Mouse (Mus musculus) stomach, postnatal 0 days (tissue): ENCODE results near the gene Gm9758. TPM values are rescaled to one million over a fixed set of nuclear protein-coding genes. Genes with fewer than 3 reads are reported as not detected.
A peak's percentile ranks its signal among the peaks of the same experiment; 100 is the strongest.
"Not testable (repeated sequence)": the region's sequence is repeated elsewhere in the genome, so short reads cannot be mapped to it uniquely, and the experiment has no call there.

Experiments used
- ATAC-seq: fragments of 200-750 bp; cut with Nextera tagmentation; 2 replicates; pipeline ENCODE4 v1.8.0; 2017; ENCODE audit not compliant: low FRiP score, low TSS enrichment
- DNase-seq: peaks from one replicate; pipeline ENCODE4 v3.0.0-alpha.2; 2016; ENCODE audit warnings: low spot score
- H3K27ac ChIP-seq: fragments of 300-500 bp; sonication (generic); replicated peaks from 2 replicates; pipeline ENCODE4 v1.5.1; 2014; ENCODE audit warnings: mild to moderate bottlenecking, control low read depth
- H3K27me3 ChIP-seq: fragments of 300-500 bp; sonication (generic); 2 replicates; pipeline ENCODE4 v1.6.1; 2014; ENCODE audit warnings: low read length; ENCODE audit not compliant: control insufficient read depth, insufficient read depth
- H3K36me3 ChIP-seq: fragments of 300-500 bp; sonication (generic); 2 replicates; pipeline ENCODE4 v1.6.1; 2014; ENCODE audit warnings: low read length, mixed read lengths; ENCODE audit not compliant: control insufficient read depth, insufficient read depth
- H3K4me1 ChIP-seq: fragments of 300-500 bp; sonication (generic); replicated peaks from 2 replicates; pipeline ENCODE4 v1.6.1; 2014; ENCODE audit warnings: antibody characterized with exemption; ENCODE audit not compliant: control insufficient read depth, insufficient read depth
- H3K4me2 ChIP-seq: fragments of 300-500 bp; sonication (generic); replicated peaks from 2 replicates; pipeline ENCODE4 v1.6.1; 2014; ENCODE audit warnings: low read depth, mild to moderate bottlenecking, control low read depth, moderate library complexity
- H3K4me3 ChIP-seq: fragments of 300-500 bp; sonication (generic); 2 replicates; pipeline ENCODE4 v1.5.1; 2014; ENCODE audit warnings: low read depth, low read length, control low read depth
- H3K9ac ChIP-seq: fragments of 300-500 bp; sonication (generic); 2 replicates; pipeline ENCODE4 v1.6.1; 2014; ENCODE audit warnings: mild to moderate bottlenecking, low read length, control low read depth, mixed read lengths
- H3K9me3 ChIP-seq: fragments of 300-500 bp; sonication (generic); 2 replicates; pipeline ENCODE4 v1.6.1; 2016; ENCODE audit warnings: low read length; ENCODE audit not compliant: control insufficient read depth
- CTCF ChIP-seq: IDR thresholded peaks from 2 replicates; pipeline ENCODE4 v1.5.1; 2016; ENCODE audit warnings: antibody characterized with exemption, low read depth, mild to moderate bottlenecking, moderate library complexity
- EP300 ChIP-seq: optimal IDR thresholded peaks from 2 replicates; pipeline ENCODE3; 2016; ENCODE audit warnings: antibody characterized with exemption
- WGBS: fragments of 180-500 bp; shearing (Covaris S2); extraction: QIAGEN DNeasy Blood & Tissue Kit; methylation state at CpG from one replicate; pipeline ENCODE4 v1.1.7; 2014; 5-methylcytosine and 5-hydroxymethylcytosine counted together
- polyA plus RNA-seq: library from polyadenylated mRNA; unstranded; fragments of >200 nt; fragmentation: Nextera tagmentation; extraction: Ambion mirVana; gene quantifications from 2 replicates; pipeline ENCODE4 v1.2.1, GENCODE M21; 2015

Gm9758 gene
- polyA plus RNA-seq, 1 experiment from 2014 or later, result not detected

- not testable (repeated sequence) for H3K9ac ChIP-seq, H3K27me3 ChIP-seq, DNase-seq, ATAC-seq, H3K4me2 ChIP-seq, H3K4me1 ChIP-seq, H3K27ac ChIP-seq, H3K9me3 ChIP-seq, H3K4me3 ChIP-seq, H3K36me3 ChIP-seq
- WGBS, result 90% methylated on average over 1 of the region's 1 CpGs
These were observed 26.3 kb upstream of the Gm9758 start for GRCm38 (mm10) chr5:14941043-14941442.

DNA sequence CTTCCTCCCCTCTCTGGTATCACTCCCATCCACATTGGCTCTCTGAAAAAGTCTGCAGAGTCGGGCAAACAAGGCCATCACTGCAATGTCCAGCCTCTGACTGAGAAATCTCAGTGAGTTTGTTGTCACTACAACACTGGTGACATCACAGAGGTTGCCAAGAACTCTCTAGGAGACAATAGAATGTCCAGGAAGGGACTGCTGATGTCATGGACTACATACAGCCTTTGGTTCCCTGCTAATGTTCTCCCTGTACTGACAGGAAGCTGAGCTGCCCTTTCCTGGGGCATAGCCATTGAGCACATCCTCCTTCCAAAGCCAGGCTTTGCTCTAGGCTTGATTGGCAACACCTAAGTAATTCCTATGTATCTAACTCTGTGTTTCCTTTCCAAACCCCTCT, 23.6 kb upstream of the Gm9758 start, which contains the start of gene Speer4e:
Gene Speer4e, minus strand, starts transcription at position 101 of the 400 bp plus-strand sequence.
- H3K36me3 ChIP-seq, H3K4me3 ChIP-seq, H3K27me3 ChIP-seq, H3K9me3 ChIP-seq, H3K9ac ChIP-seq, H3K27ac ChIP-seq, ATAC-seq, H3K4me1 ChIP-seq, H3K4me2 ChIP-seq, DNase-seq: not testable (repeated sequence)
- WGBS, result 36% methylated on average over 1 of the region's 1 CpGs

GRCm38 (mm10) chr5:14933721-14934120, 19.0 kb upstream of the Gm9758 start:
- WGBS, result 75% methylated on average over 5 of the region's 6 CpGs
- not testable (repeated sequence) for H3K27me3 ChIP-seq, H3K36me3 ChIP-seq, H3K4me2 ChIP-seq, DNase-seq, H3K4me1 ChIP-seq, H3K27ac ChIP-seq, ATAC-seq, H3K4me3 ChIP-seq, H3K9ac ChIP-seq, H3K9me3 ChIP-seq

DNA sequence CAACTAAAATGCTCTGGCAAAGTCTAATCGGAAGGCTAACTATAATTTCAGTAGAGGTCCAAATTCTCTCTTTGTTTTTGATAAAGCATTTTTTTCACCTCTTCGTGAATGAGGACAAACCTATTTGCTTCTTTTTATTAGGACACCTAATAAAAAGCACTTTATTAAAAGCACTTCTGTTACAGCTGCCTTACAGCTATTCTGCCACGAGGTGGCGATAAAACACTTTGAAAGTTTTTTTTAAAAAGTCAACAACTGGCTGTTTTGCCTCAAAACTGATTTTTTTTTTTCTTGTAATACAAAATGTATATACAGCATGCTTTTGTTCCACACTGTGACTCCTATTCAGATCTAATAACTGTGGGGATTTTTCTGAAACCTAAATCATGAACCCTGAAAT, 12.3 kb upstream of the Gm9758 start:
- not testable (repeated sequence) for H3K4me1 ChIP-seq, H3K9ac ChIP-seq, DNase-seq, H3K4me3 ChIP-seq, H3K36me3 ChIP-seq, H3K4me2 ChIP-seq, H3K27ac ChIP-seq, ATAC-seq, H3K27me3 ChIP-seq, H3K9me3 ChIP-seq
- TF ChIP-seq CTCF, result peak; percentile 50
- 28% methylated on average over 4 of the region's 4 CpGs for WGBS

GRCm38 (mm10) chr5:14914361-14914760, 338 bp downstream of the Gm9758 start:
- H3K9me3 ChIP-seq, H3K4me2 ChIP-seq, H3K36me3 ChIP-seq, H3K4me3 ChIP-seq, H3K27ac ChIP-seq, H3K27me3 ChIP-seq, H3K9ac ChIP-seq, H3K4me1 ChIP-seq, ATAC-seq, DNase-seq: not testable (repeated sequence)
- WGBS, result 67% methylated on average over 2 of the region's 3 CpGs

DNA sequence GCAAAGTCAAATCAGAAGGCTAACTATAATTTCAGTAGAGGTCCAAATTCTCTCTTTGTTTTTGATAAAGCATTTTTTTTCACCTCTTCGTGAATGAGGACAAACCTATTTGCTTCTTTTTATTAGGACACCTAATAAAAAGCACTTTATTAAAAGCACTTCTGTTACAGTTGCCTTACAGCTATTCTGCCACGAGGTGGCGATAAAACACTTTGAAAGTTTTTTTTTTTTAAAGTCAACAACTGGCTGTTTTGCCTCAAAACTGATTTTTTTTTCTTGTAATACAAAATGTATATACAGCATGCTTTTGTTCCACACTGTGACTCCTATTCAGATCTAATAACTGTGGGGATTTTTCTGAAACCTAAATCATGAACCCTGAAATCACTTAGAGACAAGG, 11.2 kb downstream of the Gm9758 start:
- WGBS, result 12% methylated on average over 3 of the region's 3 CpGs

GRCm38 (mm10) chr5:14892242-14892641, 22.5 kb downstream of the Gm9758 start:
- Histone ChIP-seq H3K4me3 (no peak overlapping the region), H3K27me3 (no peaks in the 10 kb centered on the region), H3K27ac (no peak overlapping the region), H3K9ac (no peak overlapping the region), H3K4me2 (no peak overlapping the region), H3K36me3 (no peaks in the 10 kb centered on the region), H3K4me1 (no peaks in the 10 kb centered on the region), H3K9me3 (no peaks in the 10 kb centered on the region)
- WGBS, result 44% methylated on average over 3 of the region's 3 CpGs
- DNase-seq (no peak), ATAC-seq (no peak)
- TF ChIP-seq EP300 (no peak), CTCF (no peak)

More for the DNA sequence above, 11.2 kb downstream of the Gm9758 start:
- H3K36me3 ChIP-seq, H3K4me3 ChIP-seq, H3K9me3 ChIP-seq, ATAC-seq, H3K4me1 ChIP-seq, H3K27me3 ChIP-seq, DNase-seq, H3K9ac ChIP-seq, H3K4me2 ChIP-seq, H3K27ac ChIP-seq: not testable (repeated sequence)

- H3K4me1 ChIP-seq, H3K27ac ChIP-seq, H3K36me3 ChIP-seq, H3K9me3 ChIP-seq, DNase-seq, H3K9ac ChIP-seq, H3K4me3 ChIP-seq, ATAC-seq, H3K27me3 ChIP-seq, H3K4me2 ChIP-seq: not testable (repeated sequence)
- WGBS, result 33% methylated on average over 2 of the region's 2 CpGs
These were observed 29.4 kb downstream of the Gm9758 start for GRCm38 (mm10) chr5:14885291-14885690.
